Comparison of ENCODE assay signal across 9 mouse cellular contexts in genomic region chr16:77643036-77643870, GRCm38 (mm10). TPM values are rescaled to one million over a fixed set of nuclear protein-coding genes. Genes with fewer than 3 reads are reported as not detected.
DNase-seq lines count a peak whose midpoint lies in the region; ATAC-seq and TF ChIP-seq lines count a peak whose summit lies in the region.
"Had no signal": no experiment of that assay in that cellular context is flagged by ENCODE, and none has a peak within 500 bp of the region (broad histone marks: within the 10 kb centered on the region; RNA-seq: fewer than 3 reads in every experiment).

No protein-coding gene starts in this region.

- H3K4me3 ChIP-seq in liver, embryonic 14.5 days (ENCODE audit: insufficient read depth in 1 of 2, low read depth in 2 of 2, low read length in 2 of 2): no peak overlapping the region
- H3K4me3 ChIP-seq in neural tube, embryonic 15.5 days (replicated peaks): peak overlapping the region; percentile 48

- no peaks in the 10 kb centered on the region for H3K4me1 ChIP-seq in liver, embryonic 14.5 days (replicated peaks; ENCODE audit: control insufficient read depth in 2 of 2, insufficient read depth in 2 of 2, low read length in 1 of 2)
- H3K4me1 ChIP-seq in neural tube, embryonic 15.5 days: peaks cover 26% of the 10 kb centered on the region

- ATAC-seq in liver, embryonic 14.5 days (ENCODE audit: insufficient read depth): no peak
- ATAC-seq in neural tube, embryonic 15.5 days (ENCODE audit: low FRiP score): no peak

- H3K27me3 ChIP-seq in liver, embryonic 14.5 days (ENCODE audit: control insufficient read depth, insufficient read depth, low read length): no peaks in the 10 kb centered on the region
- no peaks in the 10 kb centered on the region for H3K27me3 ChIP-seq in neural tube, embryonic 15.5 days (replicated peaks)

- TF ChIP-seq CTCF in liver, embryonic 14.5 days (IDR thresholded peaks at IDR 0.05; ENCODE audit: low read depth): no peak

- TF ChIP-seq EP300 in liver, embryonic 14.5 days (IDR thresholded peaks at IDR 0.05; ENCODE audit: low read depth): no peak

- no peaks in the 10 kb centered on the region for H3K9me3 ChIP-seq in liver, embryonic 14.5 days (ENCODE audit: control insufficient read depth, low read length)
- H3K9me3 ChIP-seq in neural tube, embryonic 15.5 days (replicated peaks): no peaks in the 10 kb centered on the region

- no peaks in the 10 kb centered on the region for H3K36me3 ChIP-seq in liver, embryonic 14.5 days (replicated peaks; ENCODE audit: control insufficient read depth, insufficient read depth, low read depth)
- H3K36me3 ChIP-seq in neural tube, embryonic 15.5 days: no peaks in the 10 kb centered on the region

- whole genome bisulfite sequencing in liver, embryonic 14.5 days (ENCODE audit: insufficient replicate concordance): 64% methylated on average over 14 of the region's 14 CpGs
- 55% methylated on average over 14 of the region's 14 CpGs for WGBS in neural tube, embryonic 15.5 days

- peak; percentile 27 to 36 for DNase-seq in adrenal gland, postnatal 36 days
- peak; percentile 73 to 77 for DNase-seq in cerebellum, postnatal 36 days
- DNase-seq in heart, adult 9 months (ENCODE audit: low spot score in 2 of 2): peak; percentile 22 to 57
- DNase-seq in kidney, postnatal 14 days: peak; percentile 24
- no peak for DNase-seq in liver, embryonic 14.5 days (ENCODE audit: low read depth in 3 of 3, low spot score in 3 of 3)
- no peak for DNase-seq in retina, postnatal 1 day
- no peak for DNase-seq in thymus, postnatal 0 days (ENCODE audit: low spot score)

- no peak overlapping the region for H3K9ac ChIP-seq in liver, embryonic 14.5 days (replicated peaks)
- H3K9ac ChIP-seq in neural tube, embryonic 15.5 days (replicated peaks): peak overlapping the region; percentile 70

- H3K27ac ChIP-seq in liver, embryonic 14.5 days: no peak overlapping the region
- H3K27ac ChIP-seq in neural tube, embryonic 15.5 days (replicated peaks): peak overlapping the region; percentile 98

- peak overlapping the region; percentile 58 for H3K4me2 ChIP-seq in liver, embryonic 14.5 days (ENCODE audit: low read depth)
- H3K4me2 ChIP-seq in neural tube, embryonic 15.5 days: peak overlapping the region; percentile 71

RNA-seq across cellular contexts. Expression of gene Gm11146, which starts 41.4 kb away (rescaled TPM):
- not detected for total RNA-seq in adrenal gland, postnatal 36 days (2021)
- polyA plus RNA-seq in liver, embryonic 14.5 days (2012; rRNA removed): not detected in 2 replicates
- polyA plus RNA-seq in liver, embryonic 14.5 days (2014; fragmentation: Nextera tagmentation; extraction: Ambion mirVana): not detected in 2 replicates
- polyA plus RNA-seq in neural tube, embryonic 15.5 days (2015; fragmentation: Nextera tagmentation; extraction: Ambion mirVana): not detected in 2 replicates
- polyA plus RNA-seq in thymus, postnatal 0 days (2015; fragmentation: Nextera tagmentation; extraction: Ambion mirVana): not detected in 2 replicates
- polyA plus RNA-seq: embryonic facial prominence, embryonic 11.5 days had no signal

Comparison
In these comparisons a context has a peak if more than half of its experiments do, and no peak if none do; other contexts are left out.
1. DNase-seq: peak in adrenal gland, postnatal 36 days (2 of 2), cerebellum, postnatal 36 days (2 of 2), heart, adult 9 months (2 of 2) and kidney, postnatal 14 days (single experiment); none in liver, embryonic 14.5 days (0 of 3), retina, postnatal 1 day (single experiment) and thymus, postnatal 0 days (single experiment).